In the genomic region with DNA sequence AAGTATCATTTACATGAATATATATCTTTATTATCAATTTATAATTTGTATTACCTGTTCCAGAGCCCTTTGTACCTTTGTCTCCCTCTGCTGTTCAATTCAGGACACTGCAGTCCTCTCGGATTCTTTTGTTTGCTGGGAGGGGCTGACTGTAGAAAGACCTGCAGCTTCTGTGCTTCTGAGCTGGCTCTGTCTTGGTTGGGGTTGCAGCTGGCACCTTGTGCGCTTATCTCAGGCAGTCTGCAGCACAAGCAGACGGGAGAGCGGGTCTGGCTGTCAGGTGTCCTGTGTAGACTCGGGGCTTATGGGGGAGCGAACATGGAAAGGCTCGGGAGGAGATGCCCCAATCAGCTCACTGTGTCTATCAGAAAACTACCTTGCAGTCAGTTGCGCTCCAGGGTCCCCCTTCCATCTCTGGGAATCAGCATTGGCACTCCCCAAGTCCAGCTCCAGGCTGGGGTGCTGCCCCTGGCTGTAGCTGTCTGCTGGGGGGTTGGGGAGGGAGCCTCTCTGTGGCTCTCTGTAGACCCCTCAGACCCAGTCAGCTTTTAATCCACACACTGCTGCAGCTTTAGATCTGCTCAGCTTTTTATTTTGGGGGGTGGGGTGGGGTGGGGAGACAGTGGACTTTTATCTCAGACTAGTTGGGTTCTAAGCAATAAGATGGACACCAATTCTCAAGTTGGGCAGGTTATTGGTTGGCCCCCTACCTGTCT, we compare ENCODE assay signal across 8 mouse cellular contexts. TPM values are rescaled to one million over a fixed set of nuclear protein-coding genes. Genes with fewer than 3 reads are reported as not detected.
DNase-seq lines count a peak whose midpoint lies in the region.

No protein-coding gene starts in this region.

- H3K9me3 ChIP-seq in forebrain, embryonic 10.5 days = no peaks in the 10 kb centered on the region
- H3K9me3 ChIP-seq in hindbrain, embryonic 10.5 days = no peaks in the 10 kb centered on the region

- peak; percentile 45 for DNase-seq in gastrocnemius, adult 18-20 months (ENCODE audit: low spot score)
- no peak for DNase-seq in gastrocnemius, postnatal 36 days
- peak; percentile 36 for DNase-seq in brain, embryonic 18.5 days (ENCODE audit: low read depth, low spot score)
- DNase-seq in forebrain, embryonic 10.5 days (ENCODE audit: extremely low spot score, low spot score) = peak; percentile 53
- peak; percentile 61 for DNase-seq in hindbrain, embryonic 10.5 days (ENCODE audit: low spot score)
- DNase-seq in layer of hippocampus, adult 9-11 months = peak; percentile 8
- peak; percentile 18 to 59 for DNase-seq in lung, postnatal 4 days
- peak; percentile 45 to 62 for DNase-seq in right cerebral cortex, postnatal 10 days (ENCODE audit: low spot score in 2 of 2)

- intact Hi-C loops in gastrocnemius, postnatal 36 days (cut with DNase I) = loop anchor here (5.0 kb wide), 1 partner anchor 103 kb away; no protein-coding TSS in a partner anchor

- H3K27ac ChIP-seq in forebrain, embryonic 10.5 days = peak overlapping the region; percentile 83
- H3K27ac ChIP-seq in hindbrain, embryonic 10.5 days = peak overlapping the region; percentile 88

- no peaks in the 10 kb centered on the region for H3K27me3 ChIP-seq in forebrain, embryonic 10.5 days (ENCODE audit: poor library complexity, severe bottlenecking)
- no peaks in the 10 kb centered on the region; the same call in 1 of the 2 replicates for H3K27me3 ChIP-seq in hindbrain, embryonic 10.5 days (ENCODE audit: insufficient read depth, poor library complexity, severe bottlenecking)

- peak overlapping the region; percentile 41 for H3K4me3 ChIP-seq in forebrain, embryonic 10.5 days
- peak overlapping the region; percentile 44 for H3K4me3 ChIP-seq in hindbrain, embryonic 10.5 days

- WGBS in forebrain, embryonic 10.5 days = 14% methylated on average over 8 of the region's 8 CpGs
- WGBS in hindbrain, embryonic 10.5 days = 19% methylated on average over 8 of the region's 8 CpGs

- H3K36me3 ChIP-seq in forebrain, embryonic 10.5 days (replicated peaks) = no peaks in the 10 kb centered on the region
- H3K36me3 ChIP-seq in hindbrain, embryonic 10.5 days = no peaks in the 10 kb centered on the region

- peaks cover 5% of the 10 kb centered on the region for H3K4me1 ChIP-seq in forebrain, embryonic 10.5 days
- H3K4me1 ChIP-seq in hindbrain, embryonic 10.5 days (replicated peaks) = peaks cover 5% of the 10 kb centered on the region

RNA-seq across cellular contexts. Expression of gene Ins2, which starts 28.2 kb away (rescaled TPM):
- total RNA-seq in gastrocnemius, adult 18-20 months (2021) = not detected
- total RNA-seq in gastrocnemius, postnatal 36 days (2021) = not detected
- not detected in 2 replicates for polyA plus RNA-seq in forebrain, embryonic 10.5 days (2016; fragmentation: Nextera tagmentation; extraction: Ambion mirVana)
- polyA plus RNA-seq in hindbrain, embryonic 10.5 days (2016; fragmentation: Nextera tagmentation; extraction: Ambion mirVana) = not detected in 2 replicates

RNA-seq across cellular contexts. Expression of gene Gm49394, which starts 45.2 kb away (rescaled TPM):
- not detected for total RNA-seq in gastrocnemius, adult 18-20 months (2021)
- total RNA-seq in gastrocnemius, postnatal 36 days (2021) = under 1 TPM in 1 of 2 experiments, not detected in 1; 0.17 TPM
- not detected in 2 replicates for polyA plus RNA-seq in forebrain, embryonic 10.5 days (2016; fragmentation: Nextera tagmentation; extraction: Ambion mirVana)
- polyA plus RNA-seq in hindbrain, embryonic 10.5 days (2016; fragmentation: Nextera tagmentation; extraction: Ambion mirVana) = not detected in 2 replicates

RNA-seq across cellular contexts. Expression of gene Igf2, which starts 48.3 kb away (rescaled TPM):
- 10 to 100 TPM; 20.0 to 29.0 TPM for total RNA-seq in gastrocnemius, adult 18-20 months (2021)
- total RNA-seq in gastrocnemius, postnatal 36 days (2021) = 10 to 100 TPM; 87.0 to 98.1 TPM
- polyA plus RNA-seq in forebrain, embryonic 10.5 days (2016; fragmentation: Nextera tagmentation; extraction: Ambion mirVana) = 126 and 132 TPM in 2 replicates
- polyA plus RNA-seq in hindbrain, embryonic 10.5 days (2016; fragmentation: Nextera tagmentation; extraction: Ambion mirVana) = 219 and 247 TPM in 2 replicates

Comparison
In these comparisons a context has a peak if more than half of its experiments do, and no peak if none do; other contexts are left out.
1. DNase-seq: peak in gastrocnemius, adult 18-20 months (single experiment), brain, embryonic 18.5 days (single experiment), forebrain, embryonic 10.5 days (single experiment), hindbrain, embryonic 10.5 days (single experiment), layer of hippocampus, adult 9-11 months (single experiment), lung, postnatal 4 days (2 of 2) and right cerebral cortex, postnatal 10 days (2 of 2); none in gastrocnemius, postnatal 36 days (0 of 2).